Mouse (Mus musculus): ENCODE data around the gene Tnrc6a. TPM values are rescaled to one million over a fixed set of nuclear protein-coding genes. Genes with fewer than 3 reads are reported as not detected.

The Tnrc6a gene
- polyA plus RNA-seq (2017; shearing (Covaris generic)) = 55.5 TPM

GRCm38 (mm10) chr7:123123665-123124298 lies at the start of gene Tnrc6a:
Gene Tnrc6a, plus strand, starts transcription at chr7:123123885.

GRCm38 (mm10) chr7:123214365-123215075 lies 90.8 kb downstream of the Tnrc6a start, which contains the start of gene Slc5a11:
Gene Slc5a11, plus strand, starts transcription at chr7:123214780.

Other genes starting within 250 kb of the Tnrc6a start
- gene Rbbp6, start 158.2 kb upstream of the Tnrc6a start, polyA plus RNA-seq (2017; shearing (Covaris generic)) = 22.7 TPM
- gene Slc5a11, start 90.9 kb downstream of the Tnrc6a start, polyA plus RNA-seq (2017; shearing (Covaris generic)) = 0.35 TPM
- 41.9 TPM for gene Lcmt1, start 245.9 kb downstream of the Tnrc6a start, polyA plus RNA-seq (2017; shearing (Covaris generic))
- gene Arhgap17, start 246.0 kb downstream of the Tnrc6a start, polyA plus RNA-seq (2017; shearing (Covaris generic)) = 50.5 TPM

Data from activated CD4-positive, CD25-positive, alpha-beta regulatory T cell, adult 9 weeks (primary cell).